ENCODE assay signal across 29 mouse cellular contexts in genomic region chr1:119157171-119157700, GRCm38 (mm10).
"Had no signal": no experiment of that assay in that cellular context is flagged by ENCODE, and none has a peak within 500 bp of the region (broad histone marks: within the 10 kb centered on the region; RNA-seq: fewer than 3 reads in every experiment).

No protein-coding gene starts in this region.

- DNase-seq: heart, postnatal 10 days; heart, postnatal 14 days; heart, postnatal 36 days; heart, postnatal 4 days; kidney, adult 11 months; kidney, adult 18-20 months; kidney, adult 2 months; kidney, adult 8-10 months; kidney, adult 9 months; kidney, postnatal 10 days; kidney, postnatal 14 days; kidney, postnatal 25 days; kidney, postnatal 36 days; kidney, postnatal 4 days; layer of hippocampus, adult 9-11 months; layer of hippocampus, postnatal 36 days had no signal

- H3K36me3 ChIP-seq: heart, embryonic 12.5 days; heart, embryonic 13.5 days; heart, embryonic 15.5 days; hindbrain, embryonic 12.5 days; hindbrain, embryonic 13.5 days; hindbrain, embryonic 15.5 days; intestine, embryonic 15.5 days; kidney, embryonic 15.5 days had no signal

- H3K27me3 ChIP-seq: heart, embryonic 12.5 days; heart, embryonic 13.5 days; heart, embryonic 15.5 days; hindbrain, embryonic 12.5 days; hindbrain, embryonic 13.5 days; hindbrain, embryonic 15.5 days; intestine, embryonic 15.5 days; kidney, embryonic 15.5 days had no signal

- H3K4me1 ChIP-seq: heart, embryonic 12.5 days; heart, embryonic 13.5 days; heart, embryonic 15.5 days; hindbrain, embryonic 12.5 days; hindbrain, embryonic 13.5 days; hindbrain, embryonic 15.5 days; intestine, embryonic 15.5 days; kidney, embryonic 15.5 days had no signal

- H3K27ac ChIP-seq: heart, embryonic 13.5 days; heart, embryonic 15.5 days; hindbrain, embryonic 12.5 days; hindbrain, embryonic 13.5 days; hindbrain, embryonic 14.5 days; hindbrain, embryonic 15.5 days; hindbrain, postnatal 0 days; intestine, embryonic 15.5 days; kidney, embryonic 15.5 days; kidney, postnatal 0 days; layer of hippocampus, adult 2 months; left cerebral cortex, adult 2 months had no signal

- H3K9me3 ChIP-seq: heart, embryonic 15.5 days; hindbrain, embryonic 12.5 days; hindbrain, embryonic 13.5 days; hindbrain, embryonic 15.5 days; intestine, embryonic 15.5 days; kidney, embryonic 15.5 days had no signal

- H3K4me3 ChIP-seq: heart, embryonic 12.5 days; heart, embryonic 13.5 days; heart, embryonic 15.5 days; hindbrain, embryonic 12.5 days; hindbrain, embryonic 13.5 days; hindbrain, embryonic 15.5 days; intestine, embryonic 15.5 days; kidney, embryonic 15.5 days; layer of hippocampus, adult 2 months; left cerebral cortex, adult 2 months had no signal
